Mouse (Mus musculus) heart, embryonic 10.5 days (tissue): Measurements from ENCODE around the gene Lman1l. TPM values are rescaled to one million over a fixed set of nuclear protein-coding genes. Genes with fewer than 3 reads are reported as not detected.

Experiments
- DNase-seq: peaks from one replicate; pipeline ENCODE4 v3.0.0-alpha.2; 2017; ENCODE audit warnings: low spot score
- H3K27ac ChIP-seq: fragments of 300-500 bp; sonication (generic); 2 replicates; pipeline ENCODE4 v1.5.1; 2016; ENCODE audit warnings: mild to moderate bottlenecking
- H3K27me3 ChIP-seq: fragments of 300-500 bp; sonication (generic); 2 replicates; pipeline ENCODE4 v1.6.1; 2016; ENCODE audit warnings: mild to moderate bottlenecking; ENCODE audit not compliant: poor library complexity, insufficient read depth, severe bottlenecking
- H3K36me3 ChIP-seq: fragments of 300-500 bp; sonication (generic); 2 replicates; pipeline ENCODE4 v1.6.1; 2016; ENCODE audit warnings: mild to moderate bottlenecking, moderate library complexity
- H3K4me1 ChIP-seq: fragments of 300-500 bp; sonication (generic); 2 replicates; pipeline ENCODE4 v1.6.1; 2016; ENCODE audit warnings: mild to moderate bottlenecking
- H3K4me3 ChIP-seq: fragments of 300-500 bp; sonication (generic); 2 replicates; pipeline ENCODE4 v1.5.1; 2016; ENCODE audit warnings: mild to moderate bottlenecking, moderate library complexity
- H3K9me3 ChIP-seq: fragments of 300-500 bp; sonication (generic); 2 replicates; pipeline ENCODE4 v1.6.1; 2016; ENCODE audit warnings: mild to moderate bottlenecking, moderate library complexity
- WGBS: fragments of 180-500 bp; shearing (Covaris S2); methylation state at CpG from one replicate; pipeline ENCODE4 v1.1.7; 2016; 5-methylcytosine and 5-hydroxymethylcytosine counted together
- polyA plus RNA-seq: library from polyadenylated mRNA; unstranded; fragments of >200 nt; fragmentation: Nextera tagmentation; extraction: Ambion mirVana; gene quantifications from 2 replicates; pipeline ENCODE4 v1.2.1, GENCODE M21; 2016

Lman1l gene
- polyA plus RNA-seq, 1 experiment from 2014 or later = not detected

DNA sequence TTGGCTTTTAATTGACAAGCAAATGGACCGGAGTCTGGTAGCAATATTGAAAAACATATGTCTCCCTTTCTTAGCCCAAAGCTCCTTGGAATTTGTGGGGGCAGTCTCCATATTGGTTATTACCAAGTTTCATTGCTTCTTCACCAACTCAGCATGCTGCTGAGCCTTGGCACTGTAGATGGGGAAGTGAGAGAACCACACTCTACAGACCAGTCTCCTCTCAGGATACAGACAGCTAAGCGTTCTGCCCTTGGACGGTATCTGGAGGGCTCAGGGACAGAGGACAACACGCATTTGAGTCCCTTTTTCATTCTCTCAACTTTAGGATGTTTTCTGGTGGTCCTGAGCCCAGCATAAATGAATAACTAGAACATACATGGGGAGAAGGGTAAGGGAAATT, 61.9 kb downstream of the Lman1l start:
- Histone ChIP-seq H3K4me1 (peaks cover 27% of the 10 kb centered on the region), H3K9me3 (no peaks in the 10 kb centered on the region), H3K4me3 (no peak overlapping the region), H3K27ac (no peak overlapping the region), H3K36me3 (no peaks in the 10 kb centered on the region), H3K27me3 (no peaks in the 10 kb centered on the region)
- WGBS = 84% methylated on average over 4 of the region's 4 CpGs
- no peak for DNase-seq

DNA sequence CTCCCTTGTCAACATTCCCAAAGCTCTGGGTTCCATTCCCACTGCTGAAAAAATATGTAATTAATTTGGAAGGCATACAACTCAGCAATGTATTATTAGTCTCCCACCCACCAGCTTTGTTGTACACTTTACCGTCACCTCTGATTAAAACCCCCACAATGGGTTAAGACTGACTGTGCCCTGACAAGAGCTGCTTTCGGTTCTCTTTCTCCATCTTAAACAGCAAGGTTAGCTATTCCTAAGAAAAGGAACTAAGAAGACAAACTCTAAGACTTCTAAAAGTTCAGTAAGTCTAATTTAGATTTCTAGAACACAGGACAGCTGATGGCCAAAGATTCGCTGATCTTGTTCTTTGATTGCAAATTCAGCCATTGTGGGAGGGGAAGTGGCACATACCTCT, 63.4 kb downstream of the Lman1l start:
- H3K36me3 ChIP-seq = no peaks in the 10 kb centered on the region
- H3K4me1 ChIP-seq = peaks cover 20% of the 10 kb centered on the region
- H3K27ac ChIP-seq = no peak overlapping the region
- H3K27me3 ChIP-seq = no peaks in the 10 kb centered on the region
- no peaks in the 10 kb centered on the region for H3K9me3 ChIP-seq
- 73% methylated on average over 3 of the region's 3 CpGs for WGBS
- H3K4me3 ChIP-seq = no peak overlapping the region
- DNase-seq = no peak

Other genes with a start within 250 kb of the Lman1l start
- gene Ppcdc, start 180.7 kb downstream of the Lman1l start, polyA plus RNA-seq = 21.3 and 21.5 TPM in 2 replicates
- gene Scamp5, start 152.7 kb downstream of the Lman1l start, polyA plus RNA-seq = 11.3 and 11.4 TPM in 2 replicates
- gene Rpp25, start 116.7 kb downstream of the Lman1l start, polyA plus RNA-seq = 15.0 and 16.5 TPM in 2 replicates
- gene Cox5a, start 99.5 kb downstream of the Lman1l start, polyA plus RNA-seq = 911 and 1,292 TPM in 2 replicates
- gene Fam219b, start 83.2 kb downstream of the Lman1l start, polyA plus RNA-seq = 14.2 and 14.9 TPM in 2 replicates
- 80.6 and 102 TPM in 2 replicates for gene Mpi, start 68.0 kb downstream of the Lman1l start, polyA plus RNA-seq
- gene Scamp2, start 59.8 kb downstream of the Lman1l start, polyA plus RNA-seq = 53.5 and 53.9 TPM in 2 replicates
- gene Ulk3, start 31.3 kb downstream of the Lman1l start, polyA plus RNA-seq = 17.4 and 21.8 TPM in 2 replicates
- 0.15 TPM in 1 of 2 replicates, not detected in the other for gene Cplx3, start 14.5 kb downstream of the Lman1l start, polyA plus RNA-seq
- gene Csk, start 32.9 kb upstream of the Lman1l start, polyA plus RNA-seq = 17.2 and 26.0 TPM in 2 replicates
- gene Cyp1a2, start 62.9 kb upstream of the Lman1l start, polyA plus RNA-seq = not detected in 2 replicates
- gene Cyp1a1, start 67.2 kb upstream of the Lman1l start, polyA plus RNA-seq = 0.05 TPM in 1 of 2 replicates, not detected in the other
- 24.7 and 28.5 TPM in 2 replicates for gene Edc3, start 87.8 kb upstream of the Lman1l start, polyA plus RNA-seq
- 70.6 and 79.7 TPM in 2 replicates for gene Clk3, start 145.1 kb upstream of the Lman1l start, polyA plus RNA-seq
- gene Arid3b, start 216.0 kb upstream of the Lman1l start, polyA plus RNA-seq = 59.7 and 60.2 TPM in 2 replicates